23 mouse cellular contexts compared by ENCODE assay signal in the genomic region with DNA sequence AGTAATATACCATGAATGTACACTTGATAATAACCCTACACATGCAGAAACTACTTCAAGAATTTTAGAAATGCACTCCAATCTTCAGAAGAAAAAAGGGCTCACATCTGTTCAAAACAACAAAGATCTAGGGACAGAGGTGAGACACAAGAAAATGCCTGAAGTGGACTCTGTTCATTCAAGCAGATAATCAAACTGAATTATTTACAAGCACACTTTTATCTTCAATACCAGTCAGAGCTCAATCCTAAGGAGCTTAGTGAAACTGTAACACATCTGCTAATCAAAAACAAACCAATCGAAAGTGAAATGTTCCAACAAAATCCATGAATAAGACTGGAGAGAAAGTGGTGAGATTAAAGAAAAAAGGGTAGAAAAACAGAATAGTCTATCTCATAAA. TPM values are rescaled to one million over a fixed set of nuclear protein-coding genes. Genes with fewer than 3 reads are reported as not detected.
A peak's percentile ranks its signal among the peaks of the same experiment; 100 is the strongest.
DNase-seq lines count a peak whose midpoint lies in the region; ATAC-seq and TF ChIP-seq lines count a peak whose summit lies in the region.
"Had no signal": no experiment of that assay in that cellular context is flagged by ENCODE, and none has a peak within 500 bp of the region (broad histone marks: within the 10 kb centered on the region; RNA-seq: fewer than 3 reads in every experiment).

No protein-coding gene starts in this region.

- no peaks in the 10 kb centered on the region for H3K9me3 ChIP-seq in liver, embryonic 13.5 days (replicated peaks)
- H3K9me3 ChIP-seq in liver, postnatal 0 days (ENCODE audit: low read length): no peaks in the 10 kb centered on the region
- H3K9me3 ChIP-seq: forebrain, embryonic 10.5 days; forebrain, embryonic 13.5 days; hindbrain, embryonic 10.5 days; hindbrain, embryonic 13.5 days had no signal

- no peaks in the 10 kb centered on the region for H3K27me3 ChIP-seq in kidney, adult 2 months (replicated peaks; ENCODE audit: control insufficient read depth, insufficient read depth, low read length)
- H3K27me3 ChIP-seq in liver, embryonic 13.5 days: no peaks in the 10 kb centered on the region
- no peaks in the 10 kb centered on the region for H3K27me3 ChIP-seq in liver, postnatal 0 days (ENCODE audit: insufficient read depth, low read length)
- H3K27me3 ChIP-seq: forebrain, embryonic 13.5 days; hindbrain, embryonic 13.5 days had no signal

- no peak for TF ChIP-seq EP300 in liver, postnatal 0 days (IDR thresholded peaks at IDR 0.05; ENCODE audit: low read depth)

- no peak overlapping the region for H3K27ac ChIP-seq in kidney, adult 2 months (ENCODE audit: insufficient read depth, low read depth, low read length)
- no peak overlapping the region for H3K27ac ChIP-seq in liver, embryonic 13.5 days
- H3K27ac ChIP-seq in liver, postnatal 0 days (ENCODE audit: low read depth): no peak overlapping the region
- H3K27ac ChIP-seq: forebrain, embryonic 10.5 days; forebrain, embryonic 13.5 days; hindbrain, embryonic 10.5 days; hindbrain, embryonic 13.5 days had no signal

- WGBS in kidney, adult 2 months: 39% methylated on average over 1 of the region's 1 CpGs
- whole genome bisulfite sequencing in liver, embryonic 13.5 days (ENCODE audit: insufficient replicate concordance): 42% methylated on average over 1 of the region's 1 CpGs
- WGBS in liver, postnatal 0 days (ENCODE audit: insufficient replicate concordance): 56% methylated on average over 1 of the region's 1 CpGs

- no peak for TF ChIP-seq POLR2A in kidney, adult 2 months (IDR thresholded peaks at IDR 0.05; ENCODE audit: low read depth, low read length)
- TF ChIP-seq POLR2A in brain, embryonic 14.5 days (IDR thresholded peaks at IDR 0.05; ENCODE audit: borderline replicate concordance, extremely low read depth, insufficient read depth, insufficient read length, poor library complexity, severe bottlenecking): no peak

- no peak overlapping the region for H3K9ac ChIP-seq in liver, embryonic 13.5 days
- no peak overlapping the region for H3K9ac ChIP-seq in liver, postnatal 0 days (replicated peaks)
- H3K9ac ChIP-seq: forebrain, embryonic 13.5 days; hindbrain, embryonic 13.5 days had no signal

- TF ChIP-seq CTCF in kidney, adult 2 months (conservative IDR thresholded peaks at IDR 0.05; ENCODE audit: insufficient read depth, insufficient read length, low read depth, low read length): no peak
- no peak for TF ChIP-seq CTCF in liver, postnatal 0 days (IDR thresholded peaks at IDR 0.05; ENCODE audit: low read depth)
- TF ChIP-seq CTCF in brain, embryonic 14.5 days (IDR thresholded peaks at IDR 0.05; ENCODE audit: borderline replicate concordance, extremely low read depth, insufficient read depth, insufficient read length): no peak

- DNase-seq in kidney, adult 2 months: peak; percentile 35
- no peak for DNase-seq in kidney, adult 18-20 months
- no peak for DNase-seq in liver, embryonic 13.5 days
- no peak for DNase-seq in liver, postnatal 0 days
- peak; percentile 20 for DNase-seq in brain, embryonic 14.5 days (ENCODE audit: low read depth)
- peak; percentile 52 for DNase-seq in retina, embryonic 14.5 days (ENCODE audit: low spot score)
- DNase-seq in MN1 (ENCODE audit: low spot score): no peak
- no peak for DNase-seq in adrenal gland, adult 8-10 months
- DNase-seq: adrenal gland, postnatal 14 days; cerebellum, adult 18-20 months; cerebellum, adult 9-10 months; cerebellum, postnatal 14 days; gastrocnemius, postnatal 14 days; heart, adult 11 months; heart, postnatal 36 days had no signal

- peaks cover 2% of the 10 kb centered on the region; the same call in 1 of the 2 replicates for H3K4me1 ChIP-seq in kidney, adult 2 months (ENCODE audit: control insufficient read depth, insufficient read depth, low read length)
- H3K4me1 ChIP-seq in liver, embryonic 13.5 days (replicated peaks): peaks cover 28% of the 10 kb centered on the region
- H3K4me1 ChIP-seq in liver, postnatal 0 days (ENCODE audit: insufficient read depth): no peaks in the 10 kb centered on the region
- H3K4me1 ChIP-seq: forebrain, embryonic 13.5 days; hindbrain, embryonic 10.5 days; hindbrain, embryonic 13.5 days had no signal

- 0 out of 2 replicates have a peak, but pooled peaks have one; percentile 45 for ATAC-seq in liver, embryonic 13.5 days (ENCODE audit: low read depth)
- no peak for ATAC-seq in liver, postnatal 0 days
- ATAC-seq: activated CD4-positive, CD25-positive, alpha-beta regulatory T cell, adult 4 months; forebrain, embryonic 13.5 days; forebrain, embryonic 16.5 days; hindbrain, embryonic 16.5 days had no signal

- H3K4me3 ChIP-seq in kidney, adult 2 months (ENCODE audit: insufficient read depth, low read depth, low read length): no peak overlapping the region
- H3K4me3 ChIP-seq in liver, embryonic 13.5 days (replicated peaks): no peak overlapping the region
- H3K4me3 ChIP-seq in liver, postnatal 0 days (ENCODE audit: low read depth, low read length): no peak overlapping the region
- H3K4me3 ChIP-seq: forebrain, embryonic 10.5 days; forebrain, embryonic 13.5 days; hindbrain, embryonic 10.5 days; hindbrain, embryonic 13.5 days had no signal

- no peaks in the 10 kb centered on the region for H3K36me3 ChIP-seq in kidney, adult 2 months (ENCODE audit: control insufficient read depth, insufficient read depth, low read length)
- no peaks in the 10 kb centered on the region for H3K36me3 ChIP-seq in liver, embryonic 13.5 days
- peaks cover 7% of the 10 kb centered on the region; the same call in 1 of the 2 replicates for H3K36me3 ChIP-seq in liver, postnatal 0 days (replicated peaks; ENCODE audit: insufficient read depth, low read length)
- H3K36me3 ChIP-seq: hindbrain, embryonic 10.5 days had no signal

- no peak overlapping the region for H3K4me2 ChIP-seq in liver, embryonic 13.5 days
- H3K4me2 ChIP-seq in liver, postnatal 0 days (ENCODE audit: low read depth, low read length): no peak overlapping the region
- H3K4me2 ChIP-seq: forebrain, embryonic 13.5 days; heart, embryonic 11.5 days; hindbrain, embryonic 13.5 days had no signal

RNA-seq across cellular contexts. Expression of gene Xpr1, which starts 35.3 kb away (rescaled TPM):
- polyA plus RNA-seq in kidney, adult 2 months (2012; rRNA removed): 18.2 and 21.8 TPM in 2 replicates
- 4.3 and 4.5 TPM in 2 replicates for polyA plus RNA-seq in liver, embryonic 13.5 days (2015; fragmentation: Nextera tagmentation; extraction: Ambion mirVana)
- 2.2 and 2.3 TPM in 2 replicates for polyA plus RNA-seq in liver, postnatal 0 days (2015; fragmentation: Nextera tagmentation; extraction: Ambion mirVana)
- 88.8 and 125 TPM in 2 replicates for polyA plus RNA-seq in brain, embryonic 14.5 days (2012; rRNA removed)
- 10 to 100 TPM; 47.8 to 56.6 (median 50.9) TPM for total RNA-seq in adrenal gland, adult 8-10 months (2022)

Comparison
In these comparisons a context has a peak if more than half of its experiments do, and no peak if none do; other contexts are left out.
1. DNase-seq: peak in kidney, adult 2 months (single experiment), brain, embryonic 14.5 days (single experiment) and retina, embryonic 14.5 days (single experiment); none in kidney, adult 18-20 months (single experiment), liver, embryonic 13.5 days (single experiment), liver, postnatal 0 days (single experiment), MN1 (single experiment) and adrenal gland, adult 8-10 months (single experiment).